Mouse (Mus musculus) right cerebral cortex, postnatal 36 days (tissue): Measurements from ENCODE around the gene Pdk2.
A peak's percentile ranks its signal among the peaks of the same experiment; 100 is the strongest.

Source experiments
- DNase-seq, 2 experiments: peaks; one replicate each; pipeline ENCODE4 v3.0.0; 2022; ENCODE audit warnings: low spot score in 2 of 2, mixed read lengths in 1 of 2

Pdk2 gene

DNA sequence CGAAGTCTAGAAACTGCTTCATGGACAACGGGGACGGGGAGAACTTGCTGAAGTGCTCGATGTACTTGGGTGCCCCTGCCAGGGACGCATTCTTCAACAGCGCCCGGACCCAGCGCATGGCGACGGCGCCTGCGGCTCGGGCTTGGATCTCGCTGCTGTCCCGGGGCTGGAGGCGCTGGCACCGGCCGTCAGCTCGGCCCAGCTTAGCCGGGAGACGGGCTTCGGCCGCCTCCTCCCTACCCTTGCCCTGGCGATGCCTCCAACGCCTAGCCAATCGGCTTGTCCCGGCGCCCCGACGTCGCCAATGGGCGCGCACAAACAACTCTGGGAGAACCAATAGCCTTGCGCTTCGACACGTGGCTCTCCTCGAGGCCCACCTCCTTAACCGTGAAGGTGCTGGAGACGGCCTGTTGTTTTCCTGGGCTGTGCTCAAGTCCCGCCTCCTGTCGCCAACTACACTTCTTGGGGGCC lies at the start of gene Pdk2:
Pdk2 (minus strand) TSS at position 216 of the 471 bp plus-strand sequence.
- peak; percentile 96 to 98 for DNase-seq

DNA sequence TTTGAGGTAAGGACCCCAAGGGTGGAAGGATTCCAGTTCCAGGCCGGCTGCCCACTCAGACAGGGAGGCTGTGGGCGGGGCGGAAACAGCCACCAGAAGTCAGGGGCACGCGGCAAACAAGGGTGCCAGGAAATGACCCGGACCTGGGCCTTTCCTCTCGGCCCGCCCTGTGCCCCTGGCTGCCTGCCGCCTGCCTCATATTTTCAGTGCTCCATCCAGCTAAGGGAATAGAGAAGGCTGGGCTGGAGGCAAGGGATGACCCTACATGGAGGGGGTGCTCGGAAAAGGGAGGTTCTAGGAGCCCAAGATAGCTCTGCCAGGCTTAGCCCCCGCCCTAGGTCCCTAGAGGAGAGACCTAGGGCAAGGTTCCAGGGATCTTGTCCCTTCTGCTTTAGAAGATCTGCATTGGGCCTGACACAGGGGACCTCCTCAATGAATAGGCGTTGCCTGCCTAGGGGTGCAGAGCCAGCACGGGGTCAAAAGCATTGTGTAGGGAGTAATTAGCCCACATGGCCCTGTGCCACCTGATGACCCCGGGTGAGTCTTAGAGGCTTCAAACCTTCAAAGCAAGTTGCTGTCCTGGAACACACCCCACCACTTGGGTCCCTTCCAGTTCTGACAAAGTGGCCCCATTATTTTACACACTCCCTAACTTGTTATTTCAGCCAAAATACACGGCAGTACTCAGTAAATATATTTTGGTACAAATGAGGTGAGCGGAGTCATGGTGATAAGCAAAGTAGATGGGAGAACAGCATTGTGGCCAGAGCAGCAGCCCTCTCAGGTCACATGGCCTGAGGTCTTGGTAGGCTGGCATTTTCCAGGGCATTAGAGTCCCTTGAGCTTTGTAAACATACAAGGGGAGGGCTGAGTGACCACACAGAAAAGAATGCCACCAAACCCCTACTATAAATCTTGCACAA lies 48.0 kb upstream of the Pdk2 start:
- no peak for DNase-seq

DNA sequence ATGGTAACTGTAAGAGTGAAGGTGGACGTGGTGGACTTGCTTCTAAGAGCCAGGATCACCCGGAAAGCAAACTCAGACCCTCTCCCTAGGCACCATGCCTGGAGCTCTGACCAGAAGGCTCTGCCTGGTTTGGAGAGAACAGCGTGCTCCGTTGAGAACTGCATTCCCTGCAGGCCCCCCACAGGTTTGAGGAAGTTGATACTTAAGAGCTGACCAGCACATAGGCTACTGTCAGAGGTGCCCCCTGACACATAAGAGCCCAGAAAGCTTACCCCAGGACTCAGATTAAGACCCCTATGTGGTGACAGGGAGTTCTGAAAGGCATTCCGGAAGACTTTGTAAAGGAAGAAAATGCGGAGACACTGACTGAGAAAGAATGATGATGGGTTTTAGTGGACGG lies 47.1 kb upstream of the Pdk2 start:
- no peak for DNase-seq

DNA sequence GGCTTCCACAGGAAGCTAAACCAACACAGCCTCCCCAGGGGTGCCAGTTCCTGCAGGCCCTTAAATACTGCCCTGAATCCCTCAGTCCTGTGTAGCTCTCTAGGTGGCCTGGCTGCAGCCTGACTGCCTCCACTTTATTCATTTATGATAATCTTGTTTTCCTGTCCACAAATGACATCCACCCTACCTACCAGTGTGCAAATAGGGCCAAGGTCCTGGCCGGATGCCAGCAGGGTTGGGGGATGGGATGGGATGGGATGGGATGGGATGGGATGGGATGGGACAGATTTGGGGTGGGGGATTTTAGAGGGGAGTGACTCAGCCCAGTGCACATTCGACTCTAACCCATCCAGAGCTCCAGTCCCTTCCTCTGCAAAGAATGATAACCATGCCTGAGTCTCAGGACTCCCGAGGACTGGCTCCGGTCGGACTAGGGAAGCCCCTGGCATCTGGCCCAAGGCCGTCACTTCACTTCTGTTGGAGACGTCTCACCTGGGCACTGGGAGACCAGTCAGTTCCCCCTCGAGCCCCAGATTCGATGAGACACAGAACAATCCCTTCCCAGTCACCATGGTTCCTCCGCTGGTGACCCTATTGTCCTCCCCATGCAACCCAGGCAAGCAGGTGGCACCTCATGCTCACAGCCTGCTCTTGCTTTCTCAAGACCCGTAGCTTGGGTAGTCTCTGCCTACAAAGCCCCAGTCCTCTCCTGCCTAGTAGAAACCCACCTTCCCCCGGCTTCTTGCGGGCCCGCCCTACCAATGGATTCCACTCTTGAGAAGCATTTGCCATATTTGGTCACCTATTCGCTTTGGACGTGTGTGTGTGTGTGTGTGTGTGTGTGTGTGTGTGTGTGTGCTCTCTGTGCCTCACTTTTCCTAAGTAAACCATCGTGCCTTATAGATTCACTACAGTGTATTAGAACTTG lies 46.4 kb upstream of the Pdk2 start:
- no peak for DNase-seq

GRCm38 (mm10) chr11:95086229-95086628 lies 45.1 kb upstream of the Pdk2 start:
- no peak for DNase-seq

GRCm38 (mm10) chr11:95085710-95086109 lies 44.6 kb upstream of the Pdk2 start:
- no peak for DNase-seq

- DNase-seq = no peak
Measured at GRCm38 (mm10) chr11:95084811-95085382, 43.7 kb upstream of the Pdk2 start.

GRCm38 (mm10) chr11:95084175-95084574 lies 43.0 kb upstream of the Pdk2 start:
- no peak for DNase-seq

DNA sequence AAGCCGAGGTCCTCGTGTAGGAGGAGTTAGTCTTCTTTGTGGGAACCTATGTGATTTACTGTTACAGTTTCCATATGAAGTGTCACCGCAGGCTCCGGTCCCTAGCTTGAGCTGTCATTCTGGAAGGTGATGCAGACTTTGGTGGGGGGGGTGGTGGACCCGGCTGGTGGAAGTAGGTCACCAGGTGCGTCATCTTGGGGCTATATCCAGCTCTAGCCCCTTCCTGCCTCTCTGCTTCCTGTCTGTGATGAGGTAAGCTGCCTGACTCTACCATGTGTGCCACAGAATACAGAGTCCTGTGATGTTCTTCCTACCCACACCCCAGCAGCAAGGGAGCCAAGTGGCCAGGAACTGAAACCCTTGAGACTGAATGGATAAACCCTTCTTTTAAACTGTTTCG lies 41.7 kb upstream of the Pdk2 start:
- no peak for DNase-seq

DNA sequence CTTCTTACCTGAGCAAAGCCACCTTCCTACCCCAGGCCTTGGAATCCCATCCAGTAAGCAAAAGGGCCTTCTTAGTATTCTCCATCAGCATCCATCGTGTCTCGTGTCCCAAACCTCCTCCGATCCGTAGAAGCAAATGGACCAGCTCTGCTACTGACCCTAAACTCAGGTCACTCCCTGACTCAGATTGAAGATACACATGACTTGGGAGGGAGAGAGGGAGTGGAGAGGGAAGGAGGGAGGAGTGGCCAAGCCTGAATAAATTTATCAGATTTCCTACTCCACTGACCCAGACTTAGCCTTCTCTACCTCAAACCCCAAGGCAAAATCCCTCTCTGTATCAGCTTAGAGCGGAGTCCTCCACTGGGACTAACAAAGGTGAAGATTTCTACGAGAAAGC lies 39.6 kb upstream of the Pdk2 start:
- no peak for DNase-seq

GRCm38 (mm10) chr11:95079256-95079875 lies 38.2 kb upstream of the Pdk2 start:
- DNase-seq = no peak

DNA sequence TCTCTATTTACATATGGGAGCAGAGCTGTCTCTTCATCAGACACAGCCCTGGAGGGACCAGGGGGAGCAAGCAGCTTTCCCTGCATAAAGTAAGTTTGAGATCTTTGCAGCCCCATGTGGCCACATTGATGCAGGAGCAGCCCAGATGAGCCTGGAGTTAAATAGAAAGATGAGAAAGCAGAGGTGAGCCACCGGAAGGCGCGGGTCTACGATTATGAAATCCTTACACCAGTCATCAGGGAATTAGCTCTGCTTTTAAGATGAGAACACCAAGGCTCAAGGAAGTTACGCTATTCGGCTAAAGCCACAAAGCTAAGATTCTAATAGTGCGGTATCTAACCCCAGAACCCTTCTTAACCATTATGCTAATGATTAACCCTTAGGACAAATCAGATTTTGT lies 36.8 kb upstream of the Pdk2 start:
- no peak for DNase-seq

DNA sequence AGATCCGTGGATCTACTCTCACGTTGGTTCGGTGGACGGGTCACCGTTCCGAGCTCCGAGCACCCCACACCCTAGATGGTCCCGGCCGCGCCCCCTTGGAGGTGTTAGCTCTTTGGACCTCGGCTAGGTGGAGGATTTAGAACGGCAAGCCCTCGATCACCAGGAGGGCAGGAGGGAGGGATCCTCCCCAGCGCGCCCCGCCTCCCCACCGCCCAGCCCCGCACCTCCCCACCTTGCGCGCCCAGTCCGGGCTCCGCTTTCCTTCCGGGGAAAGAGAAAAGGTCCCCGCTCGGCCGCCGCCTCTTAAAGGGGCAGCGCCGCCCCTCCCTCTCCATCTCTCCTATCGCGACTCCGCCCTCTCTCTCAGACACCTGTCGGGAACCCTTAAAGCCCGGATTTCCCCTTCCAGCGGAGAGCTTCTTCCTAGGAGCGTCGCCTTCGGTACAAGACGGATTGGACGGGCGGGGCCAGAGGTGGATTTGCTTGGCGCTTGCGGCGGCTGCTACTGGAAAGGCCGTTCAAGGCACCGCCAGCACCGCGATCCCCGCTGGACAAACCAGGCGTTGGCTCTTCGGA lies 35.5 kb upstream of the Pdk2 start, which contains the start of gene Itga3:
Itga3 (minus strand) TSS at position 266 of the 576 bp plus-strand sequence.
- DNase-seq = peak; percentile 44 to 50

GRCm38 (mm10) chr11:95076041-95076535 lies 34.9 kb upstream of the Pdk2 start:
- DNase-seq = peak; percentile 22 to 27

GRCm38 (mm10) chr11:95075197-95076040 lies 34.3 kb upstream of the Pdk2 start:
- DNase-seq = no peak

- DNase-seq = no peak
Measured at GRCm38 (mm10) chr11:95074694-95075093, 33.5 kb upstream of the Pdk2 start.

GRCm38 (mm10) chr11:95073835-95074234 lies 32.7 kb upstream of the Pdk2 start:
- no peak for DNase-seq

GRCm38 (mm10) chr11:95072804-95073203 lies 31.6 kb upstream of the Pdk2 start:
- DNase-seq = no peak

DNA sequence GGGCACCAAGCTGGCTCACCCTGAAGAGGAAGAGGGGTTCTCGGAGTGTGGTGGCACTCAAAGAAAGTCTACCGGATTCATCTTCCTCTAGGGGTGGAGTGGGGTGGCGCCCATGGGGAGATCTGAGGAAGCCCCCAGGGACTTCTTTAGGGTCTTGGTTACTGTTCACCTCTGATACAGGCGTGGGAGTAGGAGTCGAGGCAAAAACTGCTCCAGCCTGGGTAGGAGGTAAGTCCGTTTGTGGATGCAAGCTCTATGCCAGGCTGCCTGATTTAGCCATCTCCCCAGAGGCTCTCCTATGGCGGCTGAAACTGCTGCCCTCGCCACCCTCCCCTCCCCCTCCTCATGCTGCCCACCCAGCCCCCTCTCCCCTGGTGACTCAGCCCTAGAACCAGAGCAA lies 31.0 kb upstream of the Pdk2 start:
- DNase-seq = no peak

- no peak for DNase-seq
Measured at GRCm38 (mm10) chr11:95071266-95071665, 30.1 kb upstream of the Pdk2 start.
